Mouse (Mus musculus) thymus, adult 2 months (tissue): ENCODE data around the gene Heatr4. TPM values are rescaled to one million over a fixed set of nuclear protein-coding genes. Genes with fewer than 3 reads are reported as not detected.

ENCODE experiments used
- DNase-seq: peaks from one replicate; pipeline ENCODE4 v3.0.0; 2021
- H3K27ac ChIP-seq: fragments of 200-500 bp; 2 replicates; pipeline ENCODE4 v1.5.1; 2012; ENCODE audit warnings: low read length, control low read depth; ENCODE audit not compliant: control insufficient read depth, insufficient read depth
- H3K27me3 ChIP-seq: fragments of 200-500 bp; 2 replicates; pipeline ENCODE4 v1.6.1; 2012; ENCODE audit warnings: mild to moderate bottlenecking, low read length, moderate library complexity, mixed read lengths; ENCODE audit not compliant: control insufficient read depth, insufficient read depth
- H3K36me3 ChIP-seq: fragments of 200-500 bp; 2 replicates; pipeline ENCODE4 v1.6.1; 2012; ENCODE audit warnings: mild to moderate bottlenecking, low read length, moderate library complexity; ENCODE audit not compliant: control insufficient read depth, insufficient read depth
- H3K4me1 ChIP-seq: fragments of 200-500 bp; replicated peaks from 2 replicates; pipeline ENCODE4 v1.6.1; 2012; ENCODE audit warnings: low read length; ENCODE audit not compliant: control insufficient read depth, insufficient read depth
- H3K4me3 ChIP-seq: fragments of 200-500 bp; 2 replicates; pipeline ENCODE4 v1.5.1; 2012; ENCODE audit warnings: mild to moderate bottlenecking, low read length, control low read depth, moderate library complexity; ENCODE audit not compliant: control insufficient read depth, insufficient read depth
- CTCF ChIP-seq: fragments of 200-500 bp; IDR thresholded peaks from 2 replicates; pipeline ENCODE4 v1.5.1; 2012; ENCODE audit warnings: mild to moderate bottlenecking, control low read depth, low read length, moderate library complexity, borderline replicate concordance; ENCODE audit not compliant: control insufficient read depth, poor library complexity, insufficient read depth; ENCODE audit errors: extremely low read depth
- POLR2A ChIP-seq: fragments of 200-500 bp; IDR thresholded peaks from 2 replicates; pipeline ENCODE4 v1.6.1; 2012; ENCODE audit warnings: mild to moderate bottlenecking, low read length, control low read depth, moderate library complexity; ENCODE audit not compliant: control insufficient read depth, poor library complexity, insufficient read depth; ENCODE audit errors: extremely low read depth
- WGBS: fragments of 180-500 bp; shearing (Covaris S2); methylation state at CpG from one replicate; pipeline ENCODE4 v1.1.7; 2018; 5-methylcytosine and 5-hydroxymethylcytosine counted together
- polyA plus RNA-seq: library from polyadenylated mRNA; depleted of rRNA; stranded (reverse); fragments of >200 nt; gene quantifications from 2 replicates; pipeline ENCODE4 v1.2.3, GENCODE M21; 2012

Heatr4 gene
- polyA plus RNA-seq, 1 experiment, result not detected

DNA sequence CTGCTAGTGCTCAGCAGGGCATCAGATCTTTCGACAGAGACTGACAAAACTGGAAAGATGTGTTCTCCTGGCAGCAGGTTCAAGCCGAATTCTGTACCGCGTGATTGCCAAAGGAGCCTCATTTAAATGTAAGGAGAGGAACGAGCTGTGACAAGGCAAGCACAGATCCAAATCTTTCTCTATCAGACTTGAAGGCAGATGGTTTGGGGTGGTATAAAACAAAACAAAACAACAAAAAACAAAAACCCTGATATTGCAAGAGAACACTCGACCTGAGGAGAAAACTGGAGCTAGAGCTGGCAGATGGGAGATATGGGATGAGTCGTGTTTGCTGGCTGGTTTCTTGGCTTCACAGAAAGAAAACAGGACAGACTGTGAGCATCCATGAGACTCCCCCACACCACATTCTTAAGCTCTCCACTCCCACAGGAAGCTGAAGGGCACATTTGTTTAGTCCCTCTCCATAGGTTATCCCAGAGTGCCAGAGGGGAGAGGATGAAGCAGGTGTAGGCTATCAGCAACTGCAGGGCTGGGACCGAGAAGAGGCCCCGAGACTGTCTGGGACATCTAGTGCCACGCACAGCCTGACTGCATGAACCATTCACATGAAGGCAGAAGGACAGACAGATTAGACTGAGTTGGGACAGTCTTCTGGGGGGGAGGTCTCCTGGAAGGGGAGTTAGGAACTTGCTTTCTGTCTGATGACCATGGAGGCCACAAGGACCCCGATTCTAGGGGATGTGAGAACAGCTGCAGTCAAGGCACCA lies 13.9 kb upstream of the Heatr4 start:
- no peaks in the 10 kb centered on the region for H3K4me1 ChIP-seq
- 86% methylated on average over 11 of the region's 11 CpGs for WGBS
- no peak overlapping the region for H3K27ac ChIP-seq
- no peaks in the 10 kb centered on the region for H3K36me3 ChIP-seq
- no peak for DNase-seq
- TF ChIP-seq CTCF, result no peak
- H3K27me3 ChIP-seq, result no peaks in the 10 kb centered on the region
- no peak overlapping the region for H3K4me3 ChIP-seq

DNA sequence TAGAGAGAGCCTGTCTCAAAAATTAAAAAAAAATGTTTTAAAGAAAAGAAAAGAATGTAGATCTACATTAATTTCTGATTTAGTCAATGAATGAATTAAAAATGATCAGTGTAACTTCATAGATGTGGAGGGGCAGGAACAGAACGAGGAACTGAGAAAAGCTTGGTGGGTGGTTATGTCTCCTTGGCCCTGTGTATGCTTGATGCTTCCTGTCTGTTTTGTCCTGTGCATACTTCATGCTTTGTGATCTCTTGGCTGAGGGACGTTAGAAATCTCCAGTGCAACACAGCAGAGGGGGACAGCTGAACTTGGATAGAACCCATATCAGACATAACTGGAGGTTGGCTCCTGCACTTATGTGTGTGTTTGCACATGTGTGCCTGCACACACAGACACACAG lies 12.6 kb upstream of the Heatr4 start:
- H3K27ac ChIP-seq, result no peak overlapping the region
- no peaks in the 10 kb centered on the region for H3K27me3 ChIP-seq
- no peaks in the 10 kb centered on the region for H3K36me3 ChIP-seq
- TF ChIP-seq POLR2A, result no peak
- TF ChIP-seq CTCF, result no peak
- no peaks in the 10 kb centered on the region for H3K4me1 ChIP-seq
- 41% methylated on average over 2 of the region's 2 CpGs for WGBS
- H3K4me3 ChIP-seq, result no peak overlapping the region
- no peak for DNase-seq

DNA sequence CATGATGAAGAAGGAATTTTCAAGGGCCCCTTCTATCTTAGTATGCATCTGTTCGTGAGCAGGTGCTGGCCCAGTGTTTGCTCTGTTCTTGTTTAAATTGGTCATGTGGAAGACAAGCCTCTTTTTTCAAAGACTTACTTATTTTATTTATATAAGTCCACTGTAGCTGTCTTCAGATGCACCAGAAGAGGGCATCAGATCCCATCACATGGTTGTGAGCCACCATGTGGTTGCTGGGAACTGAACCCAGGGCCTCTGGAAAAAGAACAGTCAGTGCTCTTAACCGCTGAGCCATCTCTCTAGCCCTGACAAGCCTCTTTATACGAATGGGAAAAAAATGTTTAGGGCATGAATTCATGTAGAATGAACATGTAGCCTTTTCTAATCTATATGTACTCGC lies 4.7 kb upstream of the Heatr4 start:
- Histone ChIP-seq H3K27me3 (no peaks in the 10 kb centered on the region), H3K4me3 (no peak overlapping the region), H3K36me3 (no peaks in the 10 kb centered on the region), H3K27ac (no peak overlapping the region), H3K4me1 (no peaks in the 10 kb centered on the region; the same call in 1 of the 2 replicates)
- no peak for TF ChIP-seq POLR2A
- TF ChIP-seq CTCF, result no peak
- WGBS, result 98% methylated on average over 4 of the region's 4 CpGs
- no peak for DNase-seq

DNA sequence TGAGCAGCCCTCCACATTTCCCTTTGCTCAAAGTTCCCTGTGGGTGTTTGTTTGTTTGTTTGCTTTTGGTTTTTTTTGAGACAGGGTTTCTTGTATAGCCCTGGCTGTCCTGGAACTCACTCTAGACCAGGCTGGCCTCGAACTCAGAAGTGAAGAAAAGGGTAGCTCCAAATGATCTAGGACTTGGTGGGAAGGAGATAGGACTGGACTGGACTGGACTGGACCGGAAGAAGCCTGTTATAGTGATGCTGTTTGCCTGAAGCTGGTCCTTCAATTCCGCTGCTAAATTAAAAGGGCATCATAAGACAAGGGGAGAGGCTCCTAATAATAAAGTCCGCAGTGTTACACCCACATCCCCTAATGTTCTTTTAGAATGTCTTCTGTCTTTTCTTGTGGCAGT lies 3.8 kb upstream of the Heatr4 start:
- TF ChIP-seq POLR2A, result no peak
- TF ChIP-seq CTCF, result no peak
- Histone ChIP-seq H3K36me3 (no peaks in the 10 kb centered on the region), H3K27ac (no peak overlapping the region), H3K4me3 (peak overlapping the region; percentile 75), H3K27me3 (no peaks in the 10 kb centered on the region), H3K4me1 (no peaks in the 10 kb centered on the region; the same call in 1 of the 2 replicates)
- no peak for DNase-seq
- 59% methylated on average over 4 of the region's 4 CpGs for WGBS

- peak; percentile 75 for DNase-seq
- Histone ChIP-seq H3K27me3 (no peaks in the 10 kb centered on the region), H3K4me1 (no peaks in the 10 kb centered on the region; the same call in 1 of the 2 replicates), H3K4me3 (peak within 1 kb of the TSS; percentile 75), H3K36me3 (no peaks in the 10 kb centered on the region), H3K27ac (peak within 1 kb of the TSS; percentile 90)
- WGBS, result under 1% methylated on average over 80 of the region's 80 CpGs
- TF ChIP-seq CTCF (peak; percentile 37; the same call in 1 of the 2 replicates), POLR2A (peak; percentile 36; the same call in 1 of the 2 replicates)
Observed at GRCm38 (mm10) chr12:83987583-83988441, 3.2 kb upstream of the Heatr4 start, which contains the start of gene Acot2. Gene Acot2 (plus strand): TSS chr12:83987861.

DNA sequence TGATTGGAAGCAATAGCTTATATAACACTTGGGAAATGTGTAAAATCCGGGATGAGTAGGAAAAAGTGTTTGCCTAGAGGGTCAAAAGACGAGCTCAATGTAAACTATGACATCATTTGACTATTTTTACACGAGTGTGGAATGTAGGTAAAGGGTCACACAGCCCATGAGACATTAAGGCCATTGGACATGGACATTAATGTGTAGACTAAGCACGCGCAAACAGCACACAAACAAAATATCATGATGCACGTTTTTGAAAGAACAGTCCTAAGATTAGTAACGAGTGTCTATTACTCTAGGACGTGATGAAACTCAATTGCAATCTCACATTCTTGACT lies 2.6 kb upstream of the Heatr4 start:
- peak overlapping the region; percentile 90 for H3K27ac ChIP-seq
- no peaks in the 10 kb centered on the region for H3K36me3 ChIP-seq
- peak overlapping the region; percentile 75 for H3K4me3 ChIP-seq
- TF ChIP-seq CTCF, result no peak
- TF ChIP-seq POLR2A, result no peak
- H3K4me1 ChIP-seq, result no peaks in the 10 kb centered on the region; the same call in 1 of the 2 replicates
- 20% methylated on average over 8 of the region's 8 CpGs for WGBS
- no peaks in the 10 kb centered on the region for H3K27me3 ChIP-seq
- no peak for DNase-seq
